Mouse (Mus musculus): ENCODE results near the gene Miga1. TPM values are rescaled to one million over a fixed set of nuclear protein-coding genes. Genes with fewer than 3 reads are reported as not detected.

Miga1 gene
- total RNA-seq, 2 experiments from 2014 or later = 2.1 to 2.3 TPM

GRCm38 (mm10) chr3:152261948-152262347 is 78.3 kb downstream of the Miga1 start:
- no peak for ATAC-seq (replicated peaks; ENCODE audit: low FRiP score, poor library complexity, severe bottlenecking)

- no peak for ATAC-seq (replicated peaks; ENCODE audit: low FRiP score, poor library complexity, severe bottlenecking)
These were observed 78.8 kb downstream of the Miga1 start for GRCm38 (mm10) chr3:152261436-152261835.

- ATAC-seq (replicated peaks; ENCODE audit: low FRiP score, poor library complexity, severe bottlenecking) = no peak
These were observed 79.8 kb downstream of the Miga1 start for GRCm38 (mm10) chr3:152260362-152260761.

- peak; percentile 73; the same call in 1 of the 2 replicates for ATAC-seq (replicated peaks; ENCODE audit: low FRiP score, poor library complexity, severe bottlenecking)
These were observed 80.8 kb downstream of the Miga1 start for GRCm38 (mm10) chr3:152259409-152259808.

GRCm38 (mm10) chr3:152257528-152257927 is 82.7 kb downstream of the Miga1 start:
- no peak for ATAC-seq (replicated peaks; ENCODE audit: low FRiP score, poor library complexity, severe bottlenecking)

GRCm38 (mm10) chr3:152250487-152250886 is 89.7 kb downstream of the Miga1 start:
- ATAC-seq (replicated peaks; ENCODE audit: low FRiP score, poor library complexity, severe bottlenecking) = no peak

GRCm38 (mm10) chr3:152247708-152248107 is 92.5 kb downstream of the Miga1 start:
- ATAC-seq (replicated peaks; ENCODE audit: low FRiP score, poor library complexity, severe bottlenecking) = no peak

- ATAC-seq (replicated peaks; ENCODE audit: low FRiP score, poor library complexity, severe bottlenecking) = no peak
These were observed 94.8 kb downstream of the Miga1 start for GRCm38 (mm10) chr3:152245273-152245910.

GRCm38 (mm10) chr3:152243304-152243703 is 96.9 kb downstream of the Miga1 start:
- no peak for ATAC-seq (replicated peaks; ENCODE audit: low FRiP score, poor library complexity, severe bottlenecking)

GRCm38 (mm10) chr3:152241098-152241497 is 99.1 kb downstream of the Miga1 start:
- no peak for ATAC-seq (replicated peaks; ENCODE audit: low FRiP score, poor library complexity, severe bottlenecking)

GRCm38 (mm10) chr3:152239592-152239991 is 100.6 kb downstream of the Miga1 start:
- no peak for ATAC-seq (replicated peaks; ENCODE audit: low FRiP score, poor library complexity, severe bottlenecking)

GRCm38 (mm10) chr3:152238836-152239235 is 101.4 kb downstream of the Miga1 start:
- ATAC-seq (replicated peaks; ENCODE audit: low FRiP score, poor library complexity, severe bottlenecking) = peak; percentile 80

- no peak for ATAC-seq (replicated peaks; ENCODE audit: low FRiP score, poor library complexity, severe bottlenecking)
These were observed 104.4 kb downstream of the Miga1 start for GRCm38 (mm10) chr3:152235805-152236204.

- no peak for ATAC-seq (replicated peaks; ENCODE audit: low FRiP score, poor library complexity, severe bottlenecking)
These were observed 105.0 kb downstream of the Miga1 start for GRCm38 (mm10) chr3:152235238-152235637.

GRCm38 (mm10) chr3:152231333-152232100 is 108.7 kb downstream of the Miga1 start:
- ATAC-seq (replicated peaks; ENCODE audit: low FRiP score, poor library complexity, severe bottlenecking) = no peak

- no peak for ATAC-seq (replicated peaks; ENCODE audit: low FRiP score, poor library complexity, severe bottlenecking)
These were observed 110.9 kb downstream of the Miga1 start for GRCm38 (mm10) chr3:152229271-152229670.

- no peak for ATAC-seq (replicated peaks; ENCODE audit: low FRiP score, poor library complexity, severe bottlenecking)
These were observed 111.4 kb downstream of the Miga1 start for GRCm38 (mm10) chr3:152228843-152229242.

- no peak for ATAC-seq (replicated peaks; ENCODE audit: low FRiP score, poor library complexity, severe bottlenecking)
These were observed 114.3 kb downstream of the Miga1 start for GRCm38 (mm10) chr3:152225906-152226305.

GRCm38 (mm10) chr3:152224918-152225317 is 115.3 kb downstream of the Miga1 start:
- ATAC-seq (replicated peaks; ENCODE audit: low FRiP score, poor library complexity, severe bottlenecking) = no peak
